Mouse (Mus musculus): ENCODE measurements around the gene Gm28042. TPM values are rescaled to one million over a fixed set of nuclear protein-coding genes. Genes with fewer than 3 reads are reported as not detected.

Gm28042 gene
- polyA plus RNA-seq, 1 experiment = 2.5 TPM

- Histone ChIP-seq H3K4me1 (ENCODE audit: control insufficient read depth, insufficient read depth, low read length) (0 out of 2 replicates have a peak, but pooled peaks cover under 1% of the 10 kb centered on the region), H3K27ac (ENCODE audit: insufficient read depth, low read length) (no peak overlapping the region), H3K4me3 (ENCODE audit: insufficient read depth, low read length) (no peak overlapping the region)
- TF ChIP-seq POLR2A (IDR thresholded peaks at IDR 0.05; ENCODE audit: extremely low read depth, insufficient read depth, low read length) (no peak), CTCF (IDR thresholded peaks at IDR 0.05; ENCODE audit: extremely low read depth, insufficient read depth, low read length) (peak; percentile 31; the same call in 1 of the 2 replicates)
Observed at GRCm38 (mm10) chr2:120049632-120050274, 22.5 kb downstream of the Gm28042 start.

- Histone ChIP-seq H3K4me3 (ENCODE audit: insufficient read depth, low read length) (no peak overlapping the region), H3K4me1 (ENCODE audit: control insufficient read depth, insufficient read depth, low read length) (no peaks in the 10 kb centered on the region), H3K27ac (ENCODE audit: insufficient read depth, low read length) (no peak overlapping the region)
- TF ChIP-seq POLR2A (IDR thresholded peaks at IDR 0.05; ENCODE audit: extremely low read depth, insufficient read depth, low read length) (no peak), CTCF (IDR thresholded peaks at IDR 0.05; ENCODE audit: extremely low read depth, insufficient read depth, low read length) (no peak)
Observed at GRCm38 (mm10) chr2:120051405-120051804, 24.1 kb downstream of the Gm28042 start.

GRCm38 (mm10) chr2:120054771-120055552, 27.7 kb downstream of the Gm28042 start:
- Histone ChIP-seq H3K4me3 (ENCODE audit: insufficient read depth, low read length) (no peak overlapping the region), H3K4me1 (ENCODE audit: control insufficient read depth, insufficient read depth, low read length) (no peaks in the 10 kb centered on the region), H3K27ac (ENCODE audit: insufficient read depth, low read length) (no peak overlapping the region)
- no peak for TF ChIP-seq POLR2A (IDR thresholded peaks at IDR 0.05; ENCODE audit: extremely low read depth, insufficient read depth, low read length)
- no peak for TF ChIP-seq CTCF (IDR thresholded peaks at IDR 0.05; ENCODE audit: extremely low read depth, insufficient read depth, low read length)

GRCm38 (mm10) chr2:120055923-120056322, 28.6 kb downstream of the Gm28042 start:
- Histone ChIP-seq H3K27ac (ENCODE audit: insufficient read depth, low read length) (no peak overlapping the region), H3K4me3 (ENCODE audit: insufficient read depth, low read length) (no peak overlapping the region), H3K4me1 (ENCODE audit: control insufficient read depth, insufficient read depth, low read length) (no peaks in the 10 kb centered on the region)
- no peak for TF ChIP-seq POLR2A (IDR thresholded peaks at IDR 0.05; ENCODE audit: extremely low read depth, insufficient read depth, low read length)
- TF ChIP-seq CTCF (IDR thresholded peaks at IDR 0.05; ENCODE audit: extremely low read depth, insufficient read depth, low read length) = no peak

- TF ChIP-seq CTCF (IDR thresholded peaks at IDR 0.05; ENCODE audit: extremely low read depth, insufficient read depth, low read length) (no peak), POLR2A (IDR thresholded peaks at IDR 0.05; ENCODE audit: extremely low read depth, insufficient read depth, low read length) (no peak)
Observed at GRCm38 (mm10) chr2:120058818-120059217, 31.5 kb downstream of the Gm28042 start.

GRCm38 (mm10) chr2:120059466-120059865, 32.2 kb downstream of the Gm28042 start:
- H3K4me1 ChIP-seq (ENCODE audit: control insufficient read depth, insufficient read depth, low read length) = no peaks in the 10 kb centered on the region
- no peak for TF ChIP-seq POLR2A (IDR thresholded peaks at IDR 0.05; ENCODE audit: extremely low read depth, insufficient read depth, low read length)
- TF ChIP-seq CTCF (IDR thresholded peaks at IDR 0.05; ENCODE audit: extremely low read depth, insufficient read depth, low read length) = no peak
- H3K27ac ChIP-seq (ENCODE audit: insufficient read depth, low read length) = no peak overlapping the region

More at GRCm38 (mm10) chr2:120058818-120059217, 31.5 kb downstream of the Gm28042 start:
- Histone ChIP-seq H3K4me3 (ENCODE audit: insufficient read depth, low read length) (no peak overlapping the region), H3K4me1 (ENCODE audit: control insufficient read depth, insufficient read depth, low read length) (no peaks in the 10 kb centered on the region), H3K27ac (ENCODE audit: insufficient read depth, low read length) (no peak overlapping the region)

GRCm38 (mm10) chr2:120060190-120060589, 32.9 kb downstream of the Gm28042 start:
- TF ChIP-seq CTCF (IDR thresholded peaks at IDR 0.05; ENCODE audit: extremely low read depth, insufficient read depth, low read length) (no peak), POLR2A (IDR thresholded peaks at IDR 0.05; ENCODE audit: extremely low read depth, insufficient read depth, low read length) (no peak)
- H3K27ac ChIP-seq (ENCODE audit: insufficient read depth, low read length) = no peak overlapping the region
- no peaks in the 10 kb centered on the region for H3K4me1 ChIP-seq (ENCODE audit: control insufficient read depth, insufficient read depth, low read length)

More at GRCm38 (mm10) chr2:120059466-120059865, 32.2 kb downstream of the Gm28042 start:
- H3K4me3 ChIP-seq (ENCODE audit: insufficient read depth, low read length) = no peak overlapping the region

GRCm38 (mm10) chr2:120060651-120061050, 33.4 kb downstream of the Gm28042 start:
- no peak for TF ChIP-seq CTCF (IDR thresholded peaks at IDR 0.05; ENCODE audit: extremely low read depth, insufficient read depth, low read length)
- TF ChIP-seq POLR2A (IDR thresholded peaks at IDR 0.05; ENCODE audit: extremely low read depth, insufficient read depth, low read length) = no peak
- H3K27ac ChIP-seq (ENCODE audit: insufficient read depth, low read length) = no peak overlapping the region
- H3K4me3 ChIP-seq (ENCODE audit: insufficient read depth, low read length) = no peak overlapping the region
- H3K4me1 ChIP-seq (ENCODE audit: control insufficient read depth, insufficient read depth, low read length) = peaks cover 3% of the 10 kb centered on the region; the same call in 1 of the 2 replicates

More at GRCm38 (mm10) chr2:120060190-120060589, 32.9 kb downstream of the Gm28042 start:
- H3K4me3 ChIP-seq (ENCODE audit: insufficient read depth, low read length) = no peak overlapping the region

GRCm38 (mm10) chr2:120062248-120062647, 35.0 kb downstream of the Gm28042 start:
- Histone ChIP-seq H3K4me1 (ENCODE audit: control insufficient read depth, insufficient read depth, low read length) (peaks cover 3% of the 10 kb centered on the region; the same call in 1 of the 2 replicates), H3K4me3 (ENCODE audit: insufficient read depth, low read length) (no peak overlapping the region), H3K27ac (ENCODE audit: insufficient read depth, low read length) (no peak overlapping the region)
- no peak for TF ChIP-seq POLR2A (IDR thresholded peaks at IDR 0.05; ENCODE audit: extremely low read depth, insufficient read depth, low read length)
- TF ChIP-seq CTCF (IDR thresholded peaks at IDR 0.05; ENCODE audit: extremely low read depth, insufficient read depth, low read length) = no peak
